14 mouse cellular contexts compared by ENCODE assay signal in the genomic region with DNA sequence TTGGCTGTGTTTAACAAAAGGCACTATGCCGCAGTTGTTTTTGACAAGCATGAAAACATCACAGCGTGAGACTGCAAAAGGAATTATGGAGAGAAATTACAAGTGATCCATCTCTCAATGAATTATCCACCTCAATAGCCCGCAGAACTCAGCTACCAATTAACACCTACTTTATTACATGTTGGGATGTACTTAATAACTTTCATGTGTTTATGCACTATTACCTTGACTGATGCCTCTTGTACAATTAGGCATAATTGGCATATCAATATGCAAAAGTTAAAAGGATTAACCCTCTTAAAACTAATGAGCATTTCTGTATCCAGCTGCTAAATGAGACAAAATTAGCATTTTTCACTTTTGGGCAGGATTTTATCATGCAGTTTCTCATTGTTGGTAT.
"Had no signal": no experiment of that assay in that cellular context is flagged by ENCODE, and none has a peak within 500 bp of the region (broad histone marks: within the 10 kb centered on the region; RNA-seq: fewer than 3 reads in every experiment).

No protein-coding gene starts in this region.

- H3K4me2 ChIP-seq: liver, embryonic 11.5 days; liver, embryonic 15.5 days had no signal

- H3K9me3 ChIP-seq: limb, embryonic 10.5 days; liver, embryonic 15.5 days had no signal

- ATAC-seq: lung, postnatal 0 days had no signal

- DNase-seq: kidney, adult 18-20 months; kidney, postnatal 10 days; kidney, postnatal 4 days; lung, adult 2 months; lung, postnatal 36 days; right cerebral cortex, postnatal 4 days; spleen, adult 18-20 months; thymus, adult 18-20 months; thymus, postnatal 14 days had no signal

- H3K4me3 ChIP-seq: layer of hippocampus, adult 2 months; limb, embryonic 10.5 days; liver, embryonic 15.5 days had no signal

- H3K9ac ChIP-seq: liver, embryonic 15.5 days had no signal

- H3K27me3 ChIP-seq: liver, embryonic 15.5 days had no signal

- H3K36me3 ChIP-seq: limb, embryonic 10.5 days; liver, embryonic 15.5 days had no signal

- H3K27ac ChIP-seq: layer of hippocampus, adult 2 months; limb, embryonic 10.5 days; liver, embryonic 15.5 days had no signal
